Mouse (Mus musculus): ENCODE results near the gene Tmem128.

Gene Tmem128

DNA sequence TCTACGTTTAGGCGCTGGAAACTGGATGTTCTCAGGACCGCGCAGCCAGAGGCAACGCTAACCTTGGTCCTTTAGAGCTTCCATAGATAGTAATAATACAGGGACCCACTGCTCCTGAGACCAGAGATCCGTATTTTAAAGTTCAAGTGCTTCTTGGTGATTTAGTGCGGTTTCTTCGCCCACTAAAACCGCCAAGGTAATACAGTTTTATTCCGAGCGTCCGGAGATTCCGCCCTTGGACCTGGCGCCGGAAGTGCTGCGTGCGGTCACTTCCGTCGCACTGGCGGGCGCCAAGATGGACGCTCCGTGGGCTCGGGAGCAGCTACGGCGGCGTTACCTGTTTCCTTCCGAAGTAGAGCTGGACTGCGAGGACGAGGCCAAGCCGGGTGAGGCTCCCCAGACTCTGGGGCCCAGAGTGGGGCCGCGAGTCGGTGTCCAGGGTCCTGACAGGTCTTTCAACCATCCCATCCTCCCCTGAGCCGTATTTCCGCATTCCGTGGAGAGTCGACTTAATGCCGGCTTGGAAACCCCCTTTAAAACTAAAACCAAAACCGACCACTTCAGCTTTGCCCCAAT is at the start of gene Tmem128:
Gene Tmem128 (plus strand): TSS at position 79 of the 576 bp plus-strand sequence.
- peak; percentile 67 for DNase-seq (ENCODE audit: low spot score)

- DNase-seq (ENCODE audit: low spot score) = no peak
Observed at GRCm38 (mm10) chr5:38211691-38212090, 48.3 kb upstream of the Tmem128 start.

- no peak for DNase-seq (ENCODE audit: low spot score)
Observed at GRCm38 (mm10) chr5:38213009-38213408, 47.0 kb upstream of the Tmem128 start.

DNA sequence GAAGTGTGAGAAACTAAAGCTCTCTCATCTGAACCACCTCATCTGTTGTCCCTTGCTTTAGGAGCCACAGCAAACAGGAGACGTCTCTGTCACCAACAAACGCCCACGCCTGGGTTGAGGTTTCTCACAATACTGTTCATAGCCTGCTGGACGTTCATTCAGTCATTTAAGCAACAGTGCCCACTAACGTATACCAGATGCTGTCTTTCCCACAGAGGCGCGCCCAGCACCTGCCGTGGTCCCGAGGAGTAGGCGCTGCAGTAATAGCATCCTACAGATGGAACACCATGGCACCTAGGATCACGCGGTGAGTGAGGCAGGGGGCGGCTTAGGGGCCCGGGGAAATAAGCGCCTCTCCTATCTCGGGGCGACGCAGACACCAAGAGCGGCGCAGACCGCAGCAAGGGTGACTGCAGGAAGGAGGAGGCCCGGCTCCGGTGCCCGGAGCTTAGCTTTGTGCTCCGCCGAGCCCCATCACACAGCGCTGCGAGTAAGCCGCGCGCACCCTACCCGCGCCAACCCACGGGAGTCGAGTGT is 40.1 kb upstream of the Tmem128 start:
- DNase-seq (ENCODE audit: low spot score) = no peak

DNA sequence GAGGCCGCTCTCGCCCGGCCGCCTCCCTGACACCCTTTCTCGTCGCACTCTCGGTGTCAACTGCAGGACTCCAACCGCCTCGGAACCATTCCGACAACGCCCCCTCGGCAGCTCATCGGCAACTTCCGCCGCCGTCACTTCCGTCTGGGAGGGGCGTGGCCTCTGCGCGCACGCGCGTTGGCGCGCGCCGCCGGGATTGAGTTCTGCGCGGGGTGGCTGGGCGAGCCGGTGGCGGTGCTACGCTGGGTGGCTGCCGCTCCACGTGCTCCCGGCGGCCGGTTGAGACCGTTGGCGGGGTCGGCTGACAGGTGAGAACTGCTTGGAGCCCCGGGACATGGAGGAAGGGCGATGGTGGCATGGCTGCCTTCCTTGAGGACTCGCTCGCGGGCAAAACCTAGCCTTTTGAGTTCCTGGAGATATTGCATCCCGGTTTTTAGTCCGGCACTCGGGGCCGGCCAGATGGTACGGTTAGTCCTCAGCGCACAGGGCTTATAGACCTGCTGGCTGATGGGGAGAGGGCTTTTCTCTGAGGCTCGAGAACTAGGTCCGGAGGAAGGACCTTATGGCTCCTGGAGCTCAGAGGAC is 39.6 kb upstream of the Tmem128 start, which contains the start of the genes Zbtb49 and Lyar:
Gene Zbtb49 (minus strand): TSS at position 130 of the 585 bp plus-strand sequence.
Gene Lyar (plus strand): TSS at position 143 of the 585 bp plus-strand sequence.
- peak; percentile 91 for DNase-seq (ENCODE audit: low spot score)

DNA sequence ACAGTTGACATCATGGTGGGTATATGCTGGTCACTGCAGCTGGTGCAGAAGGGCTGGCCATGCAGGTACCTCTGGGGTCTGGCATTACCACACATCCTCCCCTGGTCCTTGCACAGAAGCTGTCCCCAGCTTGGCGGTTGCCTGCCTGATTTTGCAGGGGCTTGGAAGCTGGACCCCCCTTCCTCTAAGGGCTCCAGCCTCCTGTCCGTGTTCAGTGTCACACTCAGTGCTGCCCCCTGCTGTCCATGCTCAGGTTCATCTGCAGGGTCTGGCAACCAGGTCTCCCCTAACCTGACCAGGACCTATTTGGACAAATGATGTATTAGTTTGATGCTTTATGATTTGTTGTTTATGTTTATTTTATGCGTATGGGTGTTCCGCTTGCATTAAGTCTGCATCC is 24.6 kb upstream of the Tmem128 start:
- peak; percentile 13 for DNase-seq (ENCODE audit: low spot score)

DNA sequence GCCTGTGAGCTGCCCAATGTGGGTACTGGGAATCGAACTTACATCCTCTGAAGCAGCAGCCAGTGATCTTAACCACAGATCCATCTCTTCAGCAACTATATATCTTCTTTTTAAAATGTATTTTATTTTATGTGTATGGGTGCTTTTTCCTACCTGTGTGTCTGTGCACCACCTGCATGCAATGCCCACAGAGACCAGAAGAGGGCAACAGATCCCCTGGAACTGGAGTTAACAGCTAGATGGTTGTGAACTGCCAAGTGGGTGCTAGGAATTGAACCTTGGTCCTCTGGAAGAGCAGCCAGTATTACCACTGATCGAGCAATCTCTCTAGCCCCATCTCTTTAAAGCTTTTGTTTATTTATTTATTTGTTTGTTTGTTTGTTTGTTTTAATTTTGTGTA is 23.4 kb upstream of the Tmem128 start:
- no peak for DNase-seq (ENCODE audit: low spot score)

GRCm38 (mm10) chr5:38240727-38241472 is 19.1 kb upstream of the Tmem128 start:
- DNase-seq (ENCODE audit: low spot score) = peak; percentile 23

DNA sequence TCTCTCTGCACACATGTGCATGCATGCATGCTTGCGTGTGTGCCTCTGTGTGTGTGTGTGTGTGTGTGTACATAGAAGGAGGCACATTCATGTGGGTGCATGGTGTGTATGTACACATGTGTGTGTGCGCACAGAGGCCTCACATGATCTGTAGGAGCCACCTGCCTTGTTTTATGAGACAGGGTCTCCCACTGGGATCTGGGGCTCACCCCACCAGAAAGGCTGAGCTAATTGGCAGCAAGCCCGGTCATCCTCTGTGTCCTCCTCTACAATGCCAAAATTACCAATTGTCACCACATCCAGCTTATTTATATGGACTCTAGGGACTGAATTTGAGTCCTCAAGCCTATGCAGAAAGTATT is 18.5 kb upstream of the Tmem128 start:
- no peak for DNase-seq (ENCODE audit: low spot score)

- DNase-seq (ENCODE audit: low spot score) = no peak
Observed at GRCm38 (mm10) chr5:38241966-38242365, 18.0 kb upstream of the Tmem128 start.

DNA sequence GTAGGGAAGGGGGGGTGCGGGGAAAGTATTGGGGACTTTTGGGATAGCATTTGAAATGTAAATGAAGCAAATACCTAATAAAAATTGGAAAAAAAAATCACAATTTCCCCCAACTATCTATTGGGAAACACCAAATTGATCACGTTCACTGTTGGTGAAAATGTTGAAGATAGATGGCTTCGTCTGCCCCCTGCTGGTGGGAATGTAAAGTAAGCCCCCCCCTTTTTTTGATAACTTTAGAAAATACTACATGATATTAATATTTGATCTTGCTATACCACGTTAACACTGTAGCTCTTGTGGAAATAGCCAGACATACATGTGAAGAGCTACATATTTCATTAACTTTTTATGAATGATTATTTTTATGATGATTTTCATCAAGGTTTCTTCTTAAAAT is 4.8 kb upstream of the Tmem128 start:
- no peak for DNase-seq (ENCODE audit: low spot score)

GRCm38 (mm10) chr5:38255644-38256043 is 4.3 kb upstream of the Tmem128 start:
- DNase-seq (ENCODE audit: low spot score) = no peak

- DNase-seq (ENCODE audit: low spot score) = no peak
Observed at GRCm38 (mm10) chr5:38256551-38256950, 3.4 kb upstream of the Tmem128 start.

- no peak for DNase-seq (ENCODE audit: low spot score)
Observed at GRCm38 (mm10) chr5:38258034-38258772, 1.8 kb upstream of the Tmem128 start.

GRCm38 (mm10) chr5:38258773-38259146 is 1.2 kb upstream of the Tmem128 start:
- no peak for DNase-seq (ENCODE audit: low spot score)

- no peak for DNase-seq (ENCODE audit: low spot score)
Observed at GRCm38 (mm10) chr5:38259455-38260106, 404 bp upstream of the Tmem128 start.

DNA sequence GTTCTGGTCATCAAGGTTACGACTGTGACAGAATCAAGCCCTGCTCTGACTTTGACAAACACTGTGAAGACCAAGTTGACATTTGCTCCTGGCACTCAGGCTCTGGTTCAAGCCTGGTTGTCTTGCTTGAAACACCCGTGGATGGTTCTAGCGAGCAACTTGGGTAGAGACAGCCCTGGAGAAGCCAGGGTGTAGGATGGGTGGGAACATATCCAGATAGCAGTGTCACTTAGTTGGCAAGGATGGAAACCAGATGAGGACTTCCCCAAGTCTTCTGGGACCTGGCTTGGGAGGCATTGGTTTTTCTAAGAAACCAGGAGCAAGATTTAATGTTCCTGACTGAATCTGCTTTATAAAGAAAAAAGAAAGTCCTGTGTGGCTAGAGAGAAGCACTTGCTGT is 11.0 kb downstream of the Tmem128 start:
- no peak for DNase-seq (ENCODE audit: low spot score)

DNA sequence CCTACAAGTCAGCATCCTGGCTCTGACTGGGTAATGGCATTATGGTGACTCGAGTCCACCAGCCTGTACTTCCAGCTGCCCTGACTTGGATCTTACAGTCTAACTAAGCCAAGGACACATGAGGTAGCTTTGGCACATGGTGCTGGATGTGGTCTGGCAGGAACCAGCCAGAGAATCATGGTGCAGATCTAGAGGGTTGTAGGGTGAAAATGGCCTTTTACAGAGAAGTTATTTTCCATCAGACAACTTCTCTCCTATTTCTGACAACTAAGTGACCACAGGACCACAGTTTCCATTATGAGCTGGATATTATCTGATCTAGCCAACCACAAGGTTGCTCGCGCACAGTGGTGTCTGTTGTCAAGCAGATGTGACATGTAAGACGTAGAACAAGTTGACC is 13.8 kb downstream of the Tmem128 start:
- DNase-seq (ENCODE audit: low spot score) = no peak

DNA sequence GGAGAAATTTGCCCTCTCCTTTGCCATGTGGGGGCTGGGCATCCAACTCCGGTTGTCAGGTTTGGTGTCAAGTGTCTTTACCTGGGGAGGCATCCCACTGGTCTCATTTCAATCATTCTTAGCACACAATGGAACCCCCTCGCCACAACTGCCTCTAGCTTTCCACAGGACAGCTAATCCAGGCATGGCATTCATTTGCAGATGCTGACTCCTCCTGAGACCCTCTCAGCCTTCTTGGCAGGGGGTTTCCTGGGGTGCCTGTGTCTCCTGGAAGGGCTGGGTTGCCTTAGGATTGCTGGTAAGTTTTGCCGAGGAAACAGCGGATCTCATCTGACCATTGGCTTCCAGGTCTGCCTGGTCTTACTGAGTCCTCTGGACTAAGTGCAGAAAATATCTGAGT is 15.8 kb downstream of the Tmem128 start, which contains the start of gene Otop1:
Gene Otop1 (plus strand): TSS at position 202 of the 400 bp plus-strand sequence.
- no peak for DNase-seq (ENCODE audit: low spot score)

GRCm38 (mm10) chr5:38276451-38276850 is 16.5 kb downstream of the Tmem128 start:
- DNase-seq (ENCODE audit: low spot score) = no peak

GRCm38 (mm10) chr5:38277098-38277866 is 17.3 kb downstream of the Tmem128 start:
- no peak for DNase-seq (ENCODE audit: low spot score)

Data from yolk sac, embryonic 10.5 days (tissue).